Comparison of ENCODE assay signal across 13 mouse cellular contexts in the genomic region with DNA sequence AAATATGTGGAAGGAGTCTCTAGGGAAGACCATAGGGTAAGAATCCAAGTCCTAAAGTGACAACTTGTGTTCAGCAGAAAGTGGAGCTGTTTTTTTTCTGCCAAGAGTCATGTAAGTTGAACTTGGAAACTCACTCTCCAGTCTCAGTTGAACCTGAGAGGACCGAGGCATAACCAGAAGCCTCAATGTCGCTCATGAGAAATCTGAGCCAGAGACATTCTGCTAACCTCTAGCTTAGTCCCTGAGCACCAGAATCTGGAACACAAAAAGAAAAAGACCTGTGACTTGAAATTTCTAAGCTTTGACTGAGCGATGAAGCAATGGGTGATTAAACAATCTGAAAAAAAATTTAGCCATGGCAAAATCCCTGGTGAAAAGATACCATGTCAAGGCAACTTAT.
"Had no signal": no experiment of that assay in that cellular context is flagged by ENCODE, and none has a peak within 500 bp of the region (broad histone marks: within the 10 kb centered on the region; RNA-seq: fewer than 3 reads in every experiment).

No protein-coding gene starts in this region.

- DNase-seq: kidney, postnatal 10 days; kidney, postnatal 36 days; layer of hippocampus, postnatal 36 days; liver, embryonic 13.5 days; lung, adult 2 months; lung, postnatal 14 days; lung, postnatal 4 days; midbrain, embryonic 14.5 days; thymus, adult 2 months; thymus, postnatal 14 days; thymus, postnatal 4 days had no signal

- H3K4me3 ChIP-seq: left cerebral cortex, adult 2 months; liver, embryonic 13.5 days had no signal

- H3K27ac ChIP-seq: left cerebral cortex, adult 2 months; liver, embryonic 13.5 days; stomach, postnatal 0 days had no signal

- H3K4me1 ChIP-seq: liver, embryonic 13.5 days had no signal
